Mouse (Mus musculus): ENCODE results near the gene Shkbp1.

The Shkbp1 gene

DNA sequence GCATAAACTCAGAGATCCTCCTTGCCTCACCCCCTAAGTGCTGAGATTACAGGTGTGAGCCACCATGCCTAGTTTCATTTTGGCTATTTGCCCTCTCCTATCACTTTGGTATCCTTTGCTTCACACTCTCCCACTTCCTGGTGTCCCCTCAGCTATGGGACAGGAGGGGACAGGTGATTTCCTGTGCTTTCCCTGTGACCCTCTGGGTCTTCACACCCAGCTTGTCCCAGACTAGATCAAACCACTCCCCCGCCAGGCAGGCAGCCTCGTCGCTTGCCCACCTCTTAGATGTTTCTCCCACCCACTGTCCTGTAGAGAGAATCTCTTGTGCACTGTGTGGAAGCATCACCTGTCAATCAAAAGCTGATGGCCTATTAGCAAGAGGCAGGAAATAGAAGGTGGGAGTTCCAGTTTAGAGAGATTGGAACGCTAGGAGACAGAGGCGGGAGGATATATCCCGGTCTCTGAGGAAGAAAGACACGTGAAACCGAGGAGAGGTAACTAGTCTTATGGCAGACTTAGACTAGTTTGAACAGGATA, 44.8 kb downstream of the Shkbp1 start:
- DNase-seq (ENCODE audit: low read depth, low spot score), result no peak

GRCm38 (mm10) chr7:27310306-27310705, 45.5 kb downstream of the Shkbp1 start:
- no peak for DNase-seq (ENCODE audit: low read depth, low spot score)

- DNase-seq (ENCODE audit: low read depth, low spot score), result no peak
Measured at GRCm38 (mm10) chr7:27309832-27310231, 46.0 kb downstream of the Shkbp1 start.

- no peak for DNase-seq (ENCODE audit: low read depth, low spot score)
Measured at GRCm38 (mm10) chr7:27308821-27309549, 46.8 kb downstream of the Shkbp1 start.

DNA sequence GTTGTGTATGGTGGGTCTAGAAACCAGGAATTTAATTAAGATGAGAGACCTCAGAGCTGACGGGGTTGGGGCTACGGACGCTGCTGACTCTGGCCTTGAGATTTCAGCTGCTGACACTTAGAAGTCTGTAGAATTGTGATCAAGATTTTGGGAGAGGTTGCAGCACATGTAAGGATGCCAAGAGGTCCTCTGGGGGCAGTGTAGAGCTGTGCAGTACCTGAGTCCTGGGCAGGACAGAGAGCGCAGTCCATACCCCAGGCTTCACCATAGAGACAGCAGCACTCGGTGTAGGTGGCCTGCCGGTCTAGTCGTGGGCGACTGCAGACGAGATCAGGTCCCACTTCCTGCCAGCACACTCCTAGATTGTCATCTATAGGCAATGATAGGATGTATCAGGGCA, 48.3 kb downstream of the Shkbp1 start:
- no peak for DNase-seq (ENCODE audit: low read depth, low spot score)

DNA sequence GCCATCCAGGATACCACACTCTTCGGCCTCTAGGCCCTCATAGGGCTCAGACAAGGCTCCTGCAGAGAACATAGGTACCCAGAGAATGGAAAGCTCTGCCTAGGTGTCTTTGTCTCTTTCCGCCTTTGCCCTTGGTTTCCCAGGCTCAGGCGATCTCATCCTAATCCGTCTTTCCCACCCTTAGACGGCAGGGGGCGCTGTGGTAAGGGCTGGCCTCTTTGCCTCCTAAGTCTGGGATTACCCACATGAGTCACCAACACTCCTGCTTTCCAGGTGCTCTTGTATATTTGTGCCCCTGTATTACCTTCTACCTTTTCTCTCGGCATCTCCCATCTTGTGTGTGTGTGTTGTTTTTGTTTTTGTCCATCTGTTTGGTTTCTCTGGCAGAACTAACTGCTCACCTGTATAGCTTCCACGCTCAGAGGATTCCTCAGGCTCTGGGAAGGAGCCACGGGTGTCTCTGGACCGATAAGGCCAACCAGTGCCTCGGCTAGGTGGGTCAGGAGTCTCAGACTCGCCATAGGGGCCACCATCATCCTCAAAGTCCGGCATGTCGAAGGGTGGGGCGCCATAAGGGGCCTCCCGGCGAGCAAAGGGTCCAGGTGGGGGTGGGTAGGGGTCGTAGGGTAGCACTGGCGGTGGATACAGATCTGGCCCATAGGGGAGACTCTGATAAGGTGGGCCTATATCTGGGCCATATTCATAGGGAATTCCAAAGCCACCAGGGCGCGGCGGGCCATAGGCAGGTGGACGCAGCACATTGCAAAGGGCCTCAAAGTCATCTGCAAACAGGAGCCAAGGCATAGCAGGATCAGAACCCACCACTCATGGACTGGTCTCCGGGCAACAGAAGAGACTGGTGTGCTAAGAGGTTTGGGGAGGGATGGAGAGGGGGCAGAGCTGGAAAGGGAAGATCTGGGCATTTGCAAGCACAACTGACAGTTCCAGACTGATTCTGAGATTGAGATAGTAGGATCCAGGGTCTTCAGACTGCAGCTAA, 49.4 kb downstream of the Shkbp1 start:
- no peak for DNase-seq (ENCODE audit: low read depth, low spot score)

DNA sequence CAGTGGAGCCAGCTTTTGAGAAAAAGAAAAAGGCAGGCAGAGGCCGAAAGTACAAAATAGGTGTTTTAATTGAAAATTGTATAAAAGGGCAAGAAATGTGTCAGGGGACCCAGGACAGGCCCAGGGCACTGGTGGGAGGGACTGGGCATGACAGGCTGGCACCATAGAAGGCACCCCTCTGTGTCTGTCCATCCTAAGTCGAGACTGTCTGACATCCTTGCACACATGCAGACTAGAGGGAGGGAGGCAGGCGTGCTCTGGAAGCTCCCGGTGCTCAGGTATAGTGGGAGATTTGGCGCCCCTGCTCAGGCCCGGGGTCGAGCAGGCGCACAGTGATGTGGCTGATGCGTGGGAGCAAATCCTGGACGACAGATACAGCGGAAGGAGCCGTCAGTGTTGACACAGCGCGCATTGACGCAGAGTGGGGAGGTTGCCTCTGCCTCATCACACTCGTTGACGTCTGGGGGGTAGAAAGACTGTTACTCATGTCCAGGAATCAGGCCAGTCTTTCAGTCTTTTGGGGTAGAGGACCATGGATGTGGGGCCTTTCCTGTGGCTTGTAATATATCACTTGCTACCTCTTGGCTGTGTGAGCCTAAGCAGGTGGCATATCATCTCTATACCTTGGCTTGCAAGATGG, 50.6 kb downstream of the Shkbp1 start:
- DNase-seq (ENCODE audit: low read depth, low spot score), result no peak

- peak; percentile 80 for DNase-seq (ENCODE audit: low read depth, low spot score)
Measured at GRCm38 (mm10) chr7:27302172-27302571, 53.6 kb downstream of the Shkbp1 start.

DNA sequence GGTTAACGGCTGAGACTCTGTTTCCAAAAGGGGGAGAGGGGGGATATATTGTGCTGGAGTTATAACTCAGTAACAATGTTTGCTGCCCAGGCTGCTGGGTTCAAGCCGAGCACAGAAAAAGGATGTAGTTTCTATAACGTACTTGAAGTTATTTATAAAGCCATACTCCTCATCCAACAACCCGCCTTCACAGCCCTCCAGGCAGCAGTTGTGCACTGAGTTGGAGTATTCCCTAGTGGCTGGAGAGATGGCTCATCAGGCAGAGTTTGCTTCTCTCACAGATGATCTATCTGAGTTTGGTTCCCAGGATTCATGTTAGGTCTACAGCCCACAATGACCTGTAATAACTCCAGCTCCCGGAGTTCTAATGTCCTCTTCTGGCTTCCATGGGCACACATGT, 55.0 kb downstream of the Shkbp1 start:
- no peak for DNase-seq (ENCODE audit: low read depth, low spot score)

GRCm38 (mm10) chr7:27300351-27300750, 55.5 kb downstream of the Shkbp1 start:
- DNase-seq (ENCODE audit: low read depth, low spot score), result no peak

- no peak for DNase-seq (ENCODE audit: low read depth, low spot score)
Measured at GRCm38 (mm10) chr7:27298816-27299215, 57.0 kb downstream of the Shkbp1 start.

DNA sequence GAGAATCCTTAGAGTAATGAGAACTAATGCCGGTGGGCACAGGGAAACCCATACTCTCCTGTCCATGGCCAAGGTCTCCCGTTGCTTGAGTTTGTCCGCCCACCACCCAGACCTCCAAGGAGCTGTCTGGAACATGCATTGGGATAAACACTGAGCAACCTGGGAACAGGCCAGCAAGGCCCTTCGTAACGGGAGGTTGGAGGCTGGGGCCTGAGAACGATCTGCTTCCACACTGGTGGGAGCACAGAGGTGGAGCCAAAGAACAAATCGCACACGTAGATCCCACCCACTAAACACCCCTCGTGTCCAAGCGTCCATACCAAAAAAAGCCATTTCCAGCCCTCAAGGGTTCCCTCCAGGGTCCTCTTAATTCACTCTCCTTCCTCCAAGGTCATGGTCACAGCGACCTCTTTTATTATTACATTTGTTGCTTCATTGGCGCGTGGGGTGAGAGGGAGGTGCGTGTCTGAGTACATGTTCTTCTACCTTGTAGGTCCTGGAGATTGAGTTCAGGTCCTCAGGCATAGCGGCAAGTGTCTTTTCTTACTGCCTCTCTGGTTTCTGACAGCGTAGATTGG, 57.7 kb downstream of the Shkbp1 start:
- DNase-seq (ENCODE audit: low read depth, low spot score), result no peak

DNA sequence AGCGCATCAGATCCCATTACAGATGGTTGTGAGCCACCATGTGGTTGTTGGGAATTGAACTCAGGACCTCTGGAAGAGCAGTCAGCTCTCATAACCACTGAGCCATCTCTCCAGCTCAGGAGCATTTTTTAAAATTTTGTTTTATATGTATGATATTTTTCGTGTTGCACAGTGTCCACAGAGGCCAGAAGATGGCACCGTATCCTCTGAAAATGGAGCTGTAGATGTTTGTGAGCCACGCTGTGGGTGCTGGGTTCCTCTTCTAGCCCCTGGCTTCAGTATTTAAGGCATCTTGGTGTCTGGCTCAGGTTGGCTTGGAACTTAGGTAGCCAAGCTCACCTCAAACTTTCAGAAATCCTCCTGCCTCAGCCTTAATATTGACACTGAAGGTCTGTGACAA, 59.3 kb downstream of the Shkbp1 start:
- no peak for DNase-seq (ENCODE audit: low read depth, low spot score)

DNA sequence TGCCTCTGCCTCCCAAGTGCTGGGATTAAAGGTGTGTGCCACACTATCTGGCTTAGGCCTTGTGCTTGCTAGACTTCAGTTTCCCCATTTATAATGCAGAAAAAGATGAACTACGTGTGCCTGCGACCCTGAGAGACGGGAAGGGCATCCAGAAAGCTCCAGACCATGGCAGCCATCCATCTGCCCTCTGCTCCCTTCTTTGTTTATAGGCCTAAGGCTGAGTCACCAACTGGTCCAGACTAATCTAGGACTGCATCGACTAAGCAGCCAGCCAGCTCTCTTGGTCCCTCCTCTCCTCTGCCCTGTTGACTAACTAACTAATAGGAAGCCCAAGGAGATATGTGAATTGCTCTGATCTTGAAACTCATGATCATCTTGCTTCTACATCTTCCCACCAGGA, 59.9 kb downstream of the Shkbp1 start:
- DNase-seq (ENCODE audit: low read depth, low spot score), result no peak
